Mouse (Mus musculus) lung, embryonic 14.5 days (tissue): ENCODE measurements around the gene E130218I03Rik. TPM values are rescaled to one million over a fixed set of nuclear protein-coding genes. Genes with fewer than 3 reads are reported as not detected.

Experiments
- ATAC-seq: fragments of 200-750 bp; cut with Nextera tagmentation; 2 replicates; pipeline ENCODE4 v1.8.0; 2017; ENCODE audit warnings: mild to moderate bottlenecking, moderate TSS enrichment, moderate library complexity; ENCODE audit not compliant: insufficient read depth
- DNase-seq: peaks from one replicate; pipeline ENCODE4 v3.0.0-alpha.2; 2015
- H3K27ac ChIP-seq: fragments of 300-500 bp; sonication (generic); 2 replicates; pipeline ENCODE4 v1.5.1; 2014; ENCODE audit warnings: low read depth, mild to moderate bottlenecking, moderate library complexity
- H3K27me3 ChIP-seq: fragments of 300-500 bp; sonication (generic); 2 replicates; pipeline ENCODE4 v1.6.1; 2014; ENCODE audit warnings: low read length, control low read depth; ENCODE audit not compliant: insufficient read depth
- H3K36me3 ChIP-seq: fragments of 300-500 bp; sonication (generic); 2 replicates; pipeline ENCODE4 v1.6.1; 2014; ENCODE audit warnings: control low read depth; ENCODE audit not compliant: insufficient read depth
- H3K4me1 ChIP-seq: fragments of 300-500 bp; sonication (generic); 2 replicates; pipeline ENCODE4 v1.6.1; 2014; ENCODE audit warnings: antibody characterized with exemption, control low read depth; ENCODE audit not compliant: insufficient read depth
- H3K4me2 ChIP-seq: fragments of 300-500 bp; sonication (generic); 2 replicates; pipeline ENCODE4 v1.6.1; 2014; ENCODE audit warnings: mild to moderate bottlenecking
- H3K4me3 ChIP-seq: fragments of 300-500 bp; sonication (generic); 2 replicates; pipeline ENCODE4 v1.5.1; 2014; ENCODE audit warnings: low read depth, low read length
- H3K9ac ChIP-seq: fragments of 300-500 bp; sonication (generic); 2 replicates; pipeline ENCODE4 v1.6.1; 2014
- H3K9me3 ChIP-seq: fragments of 300-500 bp; sonication (generic); 2 replicates; pipeline ENCODE4 v1.6.1; 2016; ENCODE audit warnings: low read depth, low read length, control low read depth
- CTCF ChIP-seq: IDR thresholded peaks from 2 replicates; pipeline ENCODE4 v1.5.1; 2016; ENCODE audit warnings: antibody characterized with exemption, low read depth
- WGBS: fragments of 180-500 bp; shearing (Covaris S2); extraction: QIAGEN DNeasy Blood & Tissue Kit; methylation state at CpG from one replicate; pipeline ENCODE4 v1.1.7; 2014; 5-methylcytosine and 5-hydroxymethylcytosine counted together
- polyA plus RNA-seq: library from polyadenylated mRNA; unstranded; fragments of >200 nt; fragmentation: Nextera tagmentation; extraction: Ambion mirVana; gene quantifications from 2 replicates; pipeline ENCODE4 v1.2.1, GENCODE M21; 2014

The E130218I03Rik gene
- polyA plus RNA-seq, 1 experiment from 2014 or later: 0.29 TPM

DNA sequence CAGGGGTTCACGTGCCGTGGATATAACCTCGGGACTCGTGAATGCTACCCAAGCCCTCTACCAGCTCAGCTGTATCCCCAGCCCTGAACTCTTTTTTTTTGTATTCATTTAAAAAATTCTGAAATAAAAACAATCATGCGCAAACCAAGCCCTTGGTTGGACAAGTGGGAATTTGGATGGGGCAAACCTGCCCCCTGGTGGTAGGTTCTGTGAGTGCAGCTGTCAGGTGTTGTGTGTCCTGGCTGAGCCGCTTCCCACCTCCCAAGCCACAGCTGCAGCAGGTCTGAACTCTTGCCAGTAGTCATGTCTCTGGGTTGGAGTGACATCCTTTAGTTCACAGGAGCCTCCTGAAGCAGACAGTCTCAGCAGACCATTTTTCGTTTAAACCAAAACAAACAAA is 48.6 kb downstream of the E130218I03Rik start:
- peak; percentile 93 for TF ChIP-seq CTCF
- H3K9ac ChIP-seq: no peak overlapping the region
- WGBS: 18% methylated on average over 7 of the region's 7 CpGs
- 0 out of 2 replicates have a peak, but pooled peaks cover 2% of the 10 kb centered on the region for H3K9me3 ChIP-seq
- peaks cover 2% of the 10 kb centered on the region; the same call in 1 of the 2 replicates for H3K4me1 ChIP-seq
- no peaks in the 10 kb centered on the region for H3K36me3 ChIP-seq
- H3K4me2 ChIP-seq: no peak overlapping the region
- ATAC-seq (no peak), DNase-seq (peak; percentile 90)
- H3K27me3 ChIP-seq: no peaks in the 10 kb centered on the region
- H3K4me3 ChIP-seq: no peak overlapping the region
- H3K27ac ChIP-seq: no peak overlapping the region

DNA sequence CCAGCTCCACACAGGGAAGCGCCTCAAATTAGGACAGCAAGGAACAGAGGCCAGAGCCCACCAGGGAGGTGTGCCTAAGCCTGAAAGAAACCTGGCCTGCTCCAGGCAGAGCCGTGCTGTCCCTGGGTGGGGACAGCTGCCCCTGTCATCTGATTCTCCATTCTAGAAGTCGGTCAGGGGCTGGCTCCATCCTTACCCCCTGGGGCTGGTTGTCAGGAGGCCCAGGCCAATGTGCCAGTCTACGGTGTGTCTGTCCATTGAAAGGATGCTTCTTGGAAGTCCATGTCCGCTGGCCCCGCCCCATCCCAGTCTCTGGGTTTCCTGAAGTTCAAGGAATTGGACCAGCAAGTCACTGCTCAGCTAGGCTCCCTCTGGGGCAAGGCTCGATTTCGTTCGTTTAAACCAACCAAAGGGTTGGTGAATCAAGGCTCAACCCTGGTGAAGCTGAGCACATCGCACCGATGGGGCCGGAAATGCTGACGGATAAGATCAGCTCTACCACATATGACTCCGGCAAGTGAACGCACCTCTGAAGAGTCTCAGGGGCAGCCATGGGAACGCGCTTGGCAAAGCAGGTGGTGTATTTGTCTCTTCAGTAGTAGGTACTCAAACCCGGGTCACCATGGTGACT is 49.7 kb downstream of the E130218I03Rik start:
- Histone ChIP-seq H3K27ac (no peak overlapping the region; the same call in 1 of the 2 replicates), H3K9ac (no peak overlapping the region), H3K4me3 (no peak overlapping the region), H3K27me3 (no peaks in the 10 kb centered on the region), H3K4me1 (peaks cover 2% of the 10 kb centered on the region; the same call in 1 of the 2 replicates), H3K9me3 (0 out of 2 replicates have a peak, but pooled peaks cover 2% of the 10 kb centered on the region), H3K36me3 (no peaks in the 10 kb centered on the region), H3K4me2 (no peak overlapping the region)
- DNase-seq (no peak), ATAC-seq (peak; percentile 3; the same call in 1 of the 2 replicates)
- TF ChIP-seq CTCF: no peak
- WGBS: 62% methylated on average over 18 of the region's 18 CpGs

DNA sequence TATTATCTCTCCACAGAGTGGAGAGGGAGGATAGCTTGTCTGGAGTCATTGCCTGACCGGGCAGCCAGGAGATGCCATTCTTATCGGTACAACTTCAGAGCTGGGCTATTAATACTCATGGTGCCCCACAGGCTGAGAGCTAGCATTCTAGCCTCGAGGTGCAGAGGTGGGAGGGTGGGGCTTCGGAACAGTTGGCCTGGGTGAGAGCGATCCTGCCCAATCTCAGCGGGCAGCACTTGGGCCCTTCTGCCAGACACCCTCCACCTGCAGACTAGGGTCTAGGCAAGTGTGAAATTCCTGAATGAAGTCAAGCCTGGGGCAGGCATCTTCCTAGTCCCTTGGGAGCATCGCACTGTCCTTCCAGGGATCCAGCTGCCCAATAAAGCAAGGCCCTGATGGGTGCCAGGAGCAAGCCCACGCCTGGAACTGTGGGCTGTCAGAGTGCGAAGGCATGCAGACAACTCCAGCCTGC is 50.3 kb downstream of the E130218I03Rik start:
- H3K9ac ChIP-seq: no peak overlapping the region
- no peak for TF ChIP-seq CTCF
- no peak overlapping the region for H3K27ac ChIP-seq
- peak; percentile 22; the same call in 1 of the 2 replicates for ATAC-seq
- H3K4me3 ChIP-seq: no peak overlapping the region
- no peak overlapping the region for H3K4me2 ChIP-seq
- no peak for DNase-seq
- 0 out of 2 replicates have a peak, but pooled peaks cover 2% of the 10 kb centered on the region for H3K9me3 ChIP-seq
- WGBS: 42% methylated on average over 9 of the region's 9 CpGs
- no peaks in the 10 kb centered on the region for H3K27me3 ChIP-seq
- H3K36me3 ChIP-seq: no peaks in the 10 kb centered on the region
- H3K4me1 ChIP-seq: no peaks in the 10 kb centered on the region; the same call in 1 of the 2 replicates

Other genes with a start within 250 kb of the E130218I03Rik start
- 43.7 and 45.6 TPM in 2 replicates for gene Dhdds, start 242.7 kb upstream of the E130218I03Rik start, polyA plus RNA-seq
- gene Lin28a, start 224.8 kb upstream of the E130218I03Rik start, polyA plus RNA-seq: not detected in 2 replicates
- not detected in 2 replicates for gene Zfp683, start 189.8 kb upstream of the E130218I03Rik start, polyA plus RNA-seq
- 2.9 and 4.0 TPM in 2 replicates for gene Crybg2, start 182.8 kb upstream of the E130218I03Rik start, polyA plus RNA-seq
- 13.1 and 14.2 TPM in 2 replicates for gene Cd52, start 148.6 kb upstream of the E130218I03Rik start, polyA plus RNA-seq
- gene Ubxn11, start 141.1 kb upstream of the E130218I03Rik start, polyA plus RNA-seq: 6.8 and 7.8 TPM in 2 replicates
- gene Sh3bgrl3, start 114.9 kb upstream of the E130218I03Rik start, polyA plus RNA-seq: 384 and 400 TPM in 2 replicates
- gene Cep85, start 56.5 kb upstream of the E130218I03Rik start, polyA plus RNA-seq: 35.7 and 37.9 TPM in 2 replicates
- gene Gm7534, start 40.7 kb upstream of the E130218I03Rik start, polyA plus RNA-seq: not detected in 2 replicates
- gene Catsper4, start 16.3 kb upstream of the E130218I03Rik start, polyA plus RNA-seq: 0.12 TPM in 1 of 2 replicates, not detected in the other
- 6.2 TPM in 2 replicates for gene Cnksr1, start 5.3 kb upstream of the E130218I03Rik start, polyA plus RNA-seq
- 16.4 and 17.5 TPM in 2 replicates for gene Zfp593, start 1.9 kb downstream of the E130218I03Rik start, polyA plus RNA-seq
- gene Gm30191, start 3.3 kb downstream of the E130218I03Rik start, polyA plus RNA-seq: not detected in 2 replicates
- 10.2 and 11.6 TPM in 2 replicates for gene Grrp1, start 10.4 kb downstream of the E130218I03Rik start, polyA plus RNA-seq
- gene Pdik1l, start 44.2 kb downstream of the E130218I03Rik start, polyA plus RNA-seq: 21.2 and 21.4 TPM in 2 replicates
- 0.28 TPM in 1 of 2 replicates, not detected in the other for gene Trim63, start 71.5 kb downstream of the E130218I03Rik start, polyA plus RNA-seq
- gene Slc30a2, start 99.5 kb downstream of the E130218I03Rik start, polyA plus RNA-seq: 0.05 TPM in 1 of 2 replicates, not detected in the other
- gene Extl1, start 140.2 kb downstream of the E130218I03Rik start, polyA plus RNA-seq: 2.9 and 3.7 TPM in 2 replicates
- 10.5 and 12.2 TPM in 2 replicates for gene Pafah2, start 152.7 kb downstream of the E130218I03Rik start, polyA plus RNA-seq
- 1,723 and 1,772 TPM in 2 replicates for gene Stmn1, start 224.7 kb downstream of the E130218I03Rik start, polyA plus RNA-seq